Mouse (Mus musculus): ENCODE measurements around the gene Dbndd2. TPM values are rescaled to one million over a fixed set of nuclear protein-coding genes. Genes with fewer than 3 reads are reported as not detected.
A peak's percentile ranks its signal among the peaks of the same experiment; 100 is the strongest.

The Dbndd2 gene
- polyA plus RNA-seq (2015; fragmentation: Nextera tagmentation; extraction: Ambion mirVana): 12.0 and 13.8 TPM in 2 replicates

DNA sequence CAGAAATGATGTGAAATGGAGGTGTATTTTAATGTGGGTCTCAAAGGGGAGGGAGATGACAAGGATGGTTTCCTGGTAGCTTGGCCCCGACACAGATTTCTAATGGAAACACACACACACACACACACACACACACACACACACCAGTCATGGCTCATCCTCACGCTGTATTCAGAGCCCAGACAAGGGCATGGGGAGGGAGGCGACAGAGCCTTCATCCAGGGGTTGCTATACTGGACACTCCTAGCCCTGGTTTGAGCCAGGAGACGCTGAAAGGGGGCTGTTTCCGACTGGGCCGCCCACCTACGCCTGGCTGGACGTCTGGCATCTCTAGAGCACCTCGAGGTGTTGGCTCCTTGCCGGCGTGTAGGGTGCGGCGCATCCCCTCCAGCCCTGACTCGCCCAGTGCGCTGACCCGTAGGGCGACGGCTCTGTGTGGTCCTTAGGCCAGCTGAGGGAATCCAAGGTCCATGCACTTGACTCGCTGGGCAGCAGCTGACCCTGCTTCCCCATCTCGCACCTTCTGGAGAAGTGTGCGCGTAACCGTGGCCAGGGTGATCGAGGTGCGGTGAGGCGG is at the start of gene Dbndd2:
Gene Dbndd2 (plus strand): TSS at position 426 of the 577 bp plus-strand sequence.
- peak; percentile 79 for ATAC-seq (ENCODE audit: low FRiP score)
- H3K27me3 ChIP-seq: peaks cover 47% of the 10 kb centered on the region
- H3K9me3 ChIP-seq: no peaks in the 10 kb centered on the region
- H3K9ac ChIP-seq: peak within 1 kb of the TSS; percentile 79
- WGBS: under 1% methylated on average over 25 of the region's 26 CpGs
- H3K4me3 ChIP-seq: peak within 1 kb of the TSS; percentile 77
- peak within 1 kb of the TSS; percentile 100 for H3K4me2 ChIP-seq
- H3K4me1 ChIP-seq (replicated peaks): peaks cover 16% of the 10 kb centered on the region
- no peak within 1 kb of the TSS; the same call in 1 of the 2 replicates for H3K27ac ChIP-seq
- peaks cover 12% of the 10 kb centered on the region for H3K36me3 ChIP-seq

DNA sequence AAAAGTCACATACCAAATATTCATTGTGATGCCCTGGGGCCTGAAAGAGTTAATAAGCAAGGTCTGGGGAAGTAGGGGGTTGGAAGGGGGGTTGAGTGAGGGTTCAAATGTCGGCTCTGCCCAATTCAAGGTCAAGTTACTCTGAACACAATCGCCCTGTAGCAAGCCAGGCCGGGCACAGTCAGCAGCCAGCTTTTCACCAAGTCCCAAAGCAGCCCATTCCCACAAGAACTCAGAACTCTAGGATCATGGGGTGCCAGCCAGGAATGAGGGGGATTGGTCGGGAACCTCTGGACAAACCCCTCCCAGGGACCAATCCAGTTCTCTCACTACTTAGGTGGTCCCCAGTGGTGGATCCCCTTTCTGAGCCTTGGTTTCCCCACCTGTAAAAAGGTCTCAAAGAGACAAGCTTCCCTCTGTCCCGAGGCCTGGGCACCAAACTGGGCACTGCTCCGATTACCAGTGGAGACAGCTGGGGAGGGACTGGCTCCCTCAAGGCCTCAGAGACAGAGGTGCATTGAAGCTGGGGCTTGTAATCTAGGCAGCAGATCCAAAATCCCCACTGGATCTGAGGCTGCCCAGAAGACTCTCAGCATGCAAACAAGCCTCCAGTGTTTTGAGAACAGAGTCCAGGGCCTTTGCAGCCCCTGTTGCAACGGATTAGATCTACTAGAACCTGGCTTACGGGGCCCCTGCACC is 49.5 kb upstream of the Dbndd2 start:
- no peak for ATAC-seq (ENCODE audit: low FRiP score)
- Histone ChIP-seq H3K4me2 (no peak overlapping the region), H3K27ac (peak overlapping the region; percentile 35; the same call in 1 of the 2 replicates), H3K27me3 (peaks cover 12% of the 10 kb centered on the region), H3K9ac (no peak overlapping the region), H3K4me3 (no peak overlapping the region), H3K36me3 (no peaks in the 10 kb centered on the region), H3K9me3 (no peaks in the 10 kb centered on the region), H3K4me1 (replicated peaks) (peaks cover 10% of the 10 kb centered on the region; the same call in 1 of the 2 replicates)
- 26% methylated on average over 8 of the region's 8 CpGs for WGBS

DNA sequence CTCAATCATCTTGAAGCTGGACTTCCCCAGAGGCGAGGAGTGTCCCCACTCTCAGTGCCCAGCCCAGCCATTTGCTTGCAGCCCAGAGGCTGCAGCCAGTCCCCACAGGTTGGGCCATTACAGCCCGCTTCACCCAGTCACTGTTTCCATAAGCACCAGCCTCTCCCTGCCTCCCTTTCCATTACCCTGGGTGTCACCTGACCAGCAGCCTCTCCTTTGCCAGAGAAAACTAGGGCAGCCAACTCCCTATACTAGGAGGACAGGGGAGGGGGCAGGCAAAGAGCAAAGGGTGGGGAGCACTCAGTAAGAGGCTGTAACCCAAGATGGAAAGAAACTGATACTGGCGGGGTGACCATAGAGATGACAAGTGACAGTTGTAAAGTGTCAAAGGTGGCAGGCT is 48.9 kb upstream of the Dbndd2 start:
- H3K4me3 ChIP-seq: no peak overlapping the region
- no peak overlapping the region for H3K9ac ChIP-seq
- 56% methylated on average over 3 of the region's 3 CpGs for WGBS
- no peak overlapping the region for H3K4me2 ChIP-seq
- H3K9me3 ChIP-seq: no peaks in the 10 kb centered on the region
- H3K27ac ChIP-seq: no peak overlapping the region
- H3K4me1 ChIP-seq (replicated peaks): peaks cover 10% of the 10 kb centered on the region
- ATAC-seq (ENCODE audit: low FRiP score): no peak
- peaks cover 18% of the 10 kb centered on the region for H3K27me3 ChIP-seq
- no peaks in the 10 kb centered on the region for H3K36me3 ChIP-seq

DNA sequence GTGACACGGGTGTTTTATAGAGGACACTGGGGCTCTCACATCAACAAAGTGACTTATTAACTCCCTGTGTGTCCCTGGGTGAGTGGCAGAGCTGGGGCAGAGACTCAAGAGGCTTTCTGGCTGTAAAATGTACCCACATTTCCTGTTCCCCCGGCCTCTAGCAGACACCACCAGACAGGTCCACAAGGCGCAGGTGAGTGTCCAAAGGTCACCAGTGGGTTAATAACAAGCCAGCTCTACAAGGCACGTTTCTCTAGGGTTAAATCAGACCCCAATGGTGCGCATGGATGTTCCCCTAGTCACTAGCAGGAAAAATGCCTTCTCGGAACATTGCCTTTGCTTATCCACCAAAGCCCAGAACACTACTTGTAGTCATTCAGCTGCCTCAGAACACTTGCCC is 48.2 kb upstream of the Dbndd2 start:
- no peak overlapping the region for H3K9ac ChIP-seq
- 79% methylated on average over 6 of the region's 6 CpGs for WGBS
- H3K4me2 ChIP-seq: no peak overlapping the region
- ATAC-seq (ENCODE audit: low FRiP score): no peak
- no peaks in the 10 kb centered on the region for H3K9me3 ChIP-seq
- no peak overlapping the region for H3K27ac ChIP-seq
- H3K4me3 ChIP-seq: no peak overlapping the region
- peaks cover 26% of the 10 kb centered on the region for H3K27me3 ChIP-seq
- no peaks in the 10 kb centered on the region for H3K36me3 ChIP-seq
- peaks cover 13% of the 10 kb centered on the region for H3K4me1 ChIP-seq (replicated peaks)

DNA sequence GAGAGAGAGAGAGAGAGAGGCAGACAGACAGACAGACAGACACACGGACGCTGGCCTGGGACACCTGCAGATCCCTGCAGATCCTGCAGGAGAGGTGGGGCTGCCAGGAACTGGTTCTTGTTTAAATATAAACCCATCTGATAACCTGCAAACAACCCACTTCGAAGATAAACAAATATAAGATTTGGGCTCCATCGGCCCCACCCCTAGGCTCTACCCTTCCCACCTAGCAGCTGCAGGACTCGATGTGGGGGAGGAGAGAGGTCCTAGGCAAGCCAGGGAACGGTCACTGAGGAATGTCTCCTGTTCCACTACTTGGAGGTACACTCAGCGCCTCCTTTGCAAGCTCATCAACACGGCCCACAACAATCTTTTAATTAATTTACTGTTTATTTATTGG is 47.6 kb upstream of the Dbndd2 start:
- H3K27me3 ChIP-seq: peaks cover 27% of the 10 kb centered on the region
- ATAC-seq (ENCODE audit: low FRiP score): no peak
- no peak overlapping the region for H3K27ac ChIP-seq
- no peak overlapping the region for H3K9ac ChIP-seq
- no peak overlapping the region for H3K4me3 ChIP-seq
- no peaks in the 10 kb centered on the region for H3K36me3 ChIP-seq
- H3K4me1 ChIP-seq (replicated peaks): peaks cover 15% of the 10 kb centered on the region
- WGBS: 73% methylated on average over 8 of the region's 8 CpGs
- no peaks in the 10 kb centered on the region for H3K9me3 ChIP-seq
- H3K4me2 ChIP-seq: no peak overlapping the region

DNA sequence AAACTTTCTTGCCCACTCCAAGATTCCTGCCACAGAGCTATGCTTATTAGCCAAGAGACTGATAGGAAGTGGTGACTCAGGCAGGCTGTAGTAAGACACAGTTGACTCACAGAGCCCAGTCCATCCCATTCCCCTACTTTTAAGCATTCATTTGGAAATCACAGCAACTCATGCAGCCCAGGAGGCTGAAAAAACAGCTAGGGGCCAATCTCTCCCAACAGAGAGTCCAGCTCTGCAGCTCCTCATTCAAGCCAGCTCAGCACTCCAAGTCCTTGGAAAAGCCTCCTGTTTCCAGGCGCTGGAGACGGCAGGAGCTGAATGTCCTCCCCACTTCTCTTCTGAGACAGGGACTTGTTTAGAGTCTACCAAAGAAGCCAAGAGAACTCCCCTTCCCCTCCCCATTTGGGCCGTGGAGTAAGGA is 46.9 kb upstream of the Dbndd2 start:
- H3K9me3 ChIP-seq: no peaks in the 10 kb centered on the region
- no peak overlapping the region for H3K4me3 ChIP-seq
- WGBS: 65% methylated on average over 3 of the region's 3 CpGs
- ATAC-seq (ENCODE audit: low FRiP score): no peak
- H3K36me3 ChIP-seq: no peaks in the 10 kb centered on the region
- H3K9ac ChIP-seq: no peak overlapping the region
- no peak overlapping the region for H3K27ac ChIP-seq
- H3K4me1 ChIP-seq (replicated peaks): peaks cover 21% of the 10 kb centered on the region
- peaks cover 27% of the 10 kb centered on the region for H3K27me3 ChIP-seq
- H3K4me2 ChIP-seq: no peak overlapping the region

DNA sequence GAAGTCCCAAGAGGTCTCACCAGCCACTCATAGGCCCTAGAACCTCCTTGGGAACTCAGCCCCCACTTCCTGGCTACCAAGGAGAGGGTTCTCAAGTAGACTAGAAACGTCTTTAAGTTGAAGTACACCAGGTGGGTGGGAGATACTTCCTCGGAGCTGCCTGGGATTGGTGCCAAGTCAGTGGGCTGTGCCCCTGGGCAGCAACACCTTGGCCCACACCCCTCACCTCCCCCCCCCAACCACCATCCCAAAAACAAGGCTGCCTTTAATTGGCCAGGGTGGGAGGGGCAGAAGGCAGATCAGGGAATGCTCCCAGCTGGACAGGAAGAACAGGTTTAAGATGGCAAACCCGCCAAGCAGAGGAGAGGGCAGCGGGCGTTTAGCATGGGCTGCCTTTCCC is 45.6 kb upstream of the Dbndd2 start:
- no peaks in the 10 kb centered on the region for H3K9me3 ChIP-seq
- ATAC-seq (ENCODE audit: low FRiP score): no peak
- H3K4me1 ChIP-seq (replicated peaks): peaks cover 21% of the 10 kb centered on the region
- peaks cover 27% of the 10 kb centered on the region for H3K27me3 ChIP-seq
- no peak overlapping the region for H3K27ac ChIP-seq
- no peak overlapping the region for H3K9ac ChIP-seq
- WGBS: 87% methylated on average over 5 of the region's 5 CpGs
- no peak overlapping the region for H3K4me2 ChIP-seq
- H3K36me3 ChIP-seq: no peaks in the 10 kb centered on the region
- H3K4me3 ChIP-seq: no peak overlapping the region

DNA sequence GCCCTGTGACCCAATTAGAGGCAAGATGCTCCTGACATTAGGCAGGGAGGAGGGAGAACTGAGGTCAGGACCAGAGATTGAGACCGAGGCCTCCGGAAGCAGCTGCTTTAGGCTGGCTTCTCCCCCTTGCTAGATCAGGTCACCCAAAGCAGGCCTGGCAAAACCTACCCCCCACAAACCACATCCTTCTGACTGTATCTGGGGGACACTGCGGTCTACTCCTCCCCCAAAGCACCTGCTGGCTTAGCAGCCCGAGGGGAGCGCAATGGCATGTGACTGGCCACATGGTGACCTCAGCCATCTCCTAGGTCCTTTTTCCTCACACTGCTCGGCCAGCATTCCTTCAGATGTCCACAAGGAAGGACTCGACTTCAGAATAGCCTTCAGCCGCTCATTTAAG is 44.8 kb upstream of the Dbndd2 start:
- H3K27me3 ChIP-seq: peaks cover 27% of the 10 kb centered on the region
- H3K4me2 ChIP-seq: peak overlapping the region; percentile 89; the same call in 1 of the 2 replicates

DNA sequence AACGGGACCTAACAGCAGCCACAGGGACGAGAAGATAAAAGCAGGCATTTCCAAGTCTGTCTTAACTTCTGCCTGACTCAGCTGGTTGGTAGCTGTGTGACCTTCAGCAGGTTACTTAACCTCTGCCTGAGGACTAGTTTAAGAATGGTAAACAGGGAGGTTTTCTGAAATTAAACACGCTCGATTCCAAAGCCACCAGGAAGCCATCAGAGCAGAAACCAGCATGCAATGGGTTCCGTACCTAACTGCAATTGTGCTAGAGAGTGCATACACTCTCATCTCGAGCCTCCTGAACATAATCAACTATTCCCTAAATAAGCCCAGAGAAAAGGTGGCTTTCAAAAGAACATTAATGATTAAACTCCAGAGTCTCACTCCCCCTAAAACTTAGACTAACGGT is 44.2 kb upstream of the Dbndd2 start:
- H3K9ac ChIP-seq: 0 out of 2 replicates have a peak overlapping the region, but pooled peaks have one; percentile 67
- no peaks in the 10 kb centered on the region for H3K9me3 ChIP-seq
- no peaks in the 10 kb centered on the region for H3K36me3 ChIP-seq
- H3K27me3 ChIP-seq: peaks cover 27% of the 10 kb centered on the region
- peaks cover 21% of the 10 kb centered on the region for H3K4me1 ChIP-seq (replicated peaks)
- peak overlapping the region; percentile 89 for H3K4me2 ChIP-seq
- WGBS: 23% methylated on average over 7 of the region's 7 CpGs
- no peak for ATAC-seq (ENCODE audit: low FRiP score)
- peak overlapping the region; percentile 48; the same call in 1 of the 2 replicates for H3K4me3 ChIP-seq
- H3K27ac ChIP-seq: no peak overlapping the region

More for the DNA sequence above, 44.8 kb upstream of the Dbndd2 start:
- Histone ChIP-seq H3K36me3 (no peaks in the 10 kb centered on the region), H3K9ac (no peak overlapping the region), H3K4me3 (no peak overlapping the region), H3K27ac (no peak overlapping the region), H3K9me3 (no peaks in the 10 kb centered on the region), H3K4me1 (replicated peaks) (peaks cover 21% of the 10 kb centered on the region)
- WGBS: 42% methylated on average over 8 of the region's 8 CpGs
- no peak for ATAC-seq (ENCODE audit: low FRiP score)

DNA sequence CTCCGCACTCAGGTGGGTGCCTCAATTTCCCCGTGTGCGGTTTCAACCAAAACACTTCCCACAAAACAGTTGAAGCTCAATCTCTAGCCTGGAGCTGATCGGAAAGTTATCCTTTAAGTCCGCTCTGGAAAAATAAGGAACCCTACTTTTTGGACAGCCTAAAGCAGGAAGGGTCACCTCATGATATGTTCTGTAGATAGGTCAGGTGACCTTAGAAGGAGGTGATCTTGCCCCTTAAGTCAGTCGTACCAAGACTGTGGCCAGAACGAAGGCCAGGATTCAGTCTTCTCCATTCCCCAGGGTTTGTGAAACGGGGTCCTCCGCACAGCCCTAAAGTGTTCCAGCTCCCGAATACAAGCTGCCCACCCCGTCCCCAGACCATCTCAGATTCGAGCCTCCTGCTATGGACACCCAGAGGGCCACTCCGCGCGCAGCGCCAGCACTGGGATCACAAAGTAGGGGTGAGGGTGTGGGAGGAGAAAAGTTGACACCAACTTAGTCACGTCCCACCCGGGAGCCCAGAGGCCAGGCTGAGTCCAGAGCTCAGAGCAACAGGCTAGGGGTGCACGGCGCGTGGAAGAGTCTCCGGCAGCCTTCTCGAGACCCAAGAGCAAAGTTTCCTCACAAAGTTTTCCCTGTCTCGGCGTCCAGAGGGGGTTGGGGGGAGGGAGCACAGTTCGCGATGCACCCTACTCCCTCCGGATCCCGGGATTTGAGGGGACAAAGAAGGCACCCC is 43.4 kb upstream of the Dbndd2 start:
- peaks cover 27% of the 10 kb centered on the region for H3K27me3 ChIP-seq
- peak overlapping the region; percentile 48 for H3K4me3 ChIP-seq
- H3K9me3 ChIP-seq: no peaks in the 10 kb centered on the region
- no peak overlapping the region for H3K27ac ChIP-seq
- 2% methylated on average over 29 of the region's 29 CpGs for WGBS
- H3K4me2 ChIP-seq: peak overlapping the region; percentile 89
- H3K4me1 ChIP-seq (replicated peaks): peaks cover 21% of the 10 kb centered on the region
- ATAC-seq (ENCODE audit: low FRiP score): peak; percentile 68
- H3K9ac ChIP-seq: peak overlapping the region; percentile 67
- no peaks in the 10 kb centered on the region for H3K36me3 ChIP-seq

DNA sequence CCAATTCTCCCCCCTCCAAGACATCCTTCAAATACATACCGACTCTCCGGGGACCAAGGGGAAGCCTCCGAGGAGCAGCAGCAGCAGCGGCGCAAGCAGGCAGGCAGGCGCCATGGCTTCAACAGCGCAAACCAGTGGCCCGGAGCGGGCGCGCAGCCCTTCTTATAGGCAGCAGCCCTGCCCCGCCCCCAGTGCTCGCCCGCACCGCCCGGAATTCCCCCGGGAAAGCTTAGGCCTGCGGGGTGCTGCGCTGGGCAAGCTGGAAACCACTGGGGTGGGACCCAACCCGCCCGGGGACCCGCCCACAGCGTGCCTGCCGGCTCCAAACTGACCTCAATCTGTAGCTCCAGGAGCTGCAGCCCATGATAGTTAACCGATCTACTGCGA is 42.9 kb upstream of the Dbndd2 start:
- H3K9ac ChIP-seq: peak overlapping the region; percentile 67
- H3K36me3 ChIP-seq: no peaks in the 10 kb centered on the region
- H3K9me3 ChIP-seq: no peaks in the 10 kb centered on the region
- H3K4me3 ChIP-seq: peak overlapping the region; percentile 48
- peak overlapping the region; percentile 89 for H3K4me2 ChIP-seq
- WGBS: 0% methylated on average over 26 of the region's 26 CpGs
- ATAC-seq (ENCODE audit: low FRiP score): peak; percentile 86
- H3K4me1 ChIP-seq (replicated peaks): peaks cover 21% of the 10 kb centered on the region
- H3K27me3 ChIP-seq: peaks cover 27% of the 10 kb centered on the region
- no peak overlapping the region for H3K27ac ChIP-seq

DNA sequence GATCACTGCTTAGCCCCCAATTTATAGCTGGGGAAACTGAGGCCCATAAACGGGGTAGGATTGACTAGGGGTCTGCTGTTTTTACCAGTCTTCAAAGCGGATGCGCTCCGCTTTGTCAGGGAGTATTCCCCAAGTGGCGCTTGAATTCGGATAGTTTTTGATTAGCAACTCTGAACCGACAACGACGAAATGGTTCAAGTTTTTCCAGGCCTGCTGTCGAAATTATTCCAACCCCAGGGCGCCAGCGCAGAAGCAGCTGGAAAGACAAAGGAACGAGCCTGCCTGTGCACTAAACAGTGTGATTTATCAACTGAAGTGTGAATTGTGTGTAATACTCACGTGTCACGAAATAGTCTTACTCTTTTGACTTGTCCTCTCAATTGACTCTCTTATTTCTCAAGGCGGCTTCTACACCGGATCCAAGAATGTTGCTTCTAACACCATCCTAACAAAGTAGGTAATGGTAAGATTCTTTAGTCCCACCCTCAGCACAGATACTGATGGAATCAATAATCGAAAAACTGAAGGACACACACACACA is 42.4 kb upstream of the Dbndd2 start, which contains the start of gene Sdc4:
Gene Sdc4 (minus strand): TSS at position 428 of the 541 bp plus-strand sequence.
- H3K36me3 ChIP-seq: no peaks in the 10 kb centered on the region
- H3K4me3 ChIP-seq: peak within 1 kb of the TSS; percentile 48
- peak within 1 kb of the TSS; percentile 89 for H3K4me2 ChIP-seq
- ATAC-seq (ENCODE audit: low FRiP score): no peak; the same call in 1 of the 2 replicates
- peaks cover 27% of the 10 kb centered on the region for H3K27me3 ChIP-seq
- H3K9me3 ChIP-seq: no peaks in the 10 kb centered on the region
- WGBS: 6% methylated on average over 18 of the region's 18 CpGs
- no peak within 1 kb of the TSS for H3K27ac ChIP-seq
- H3K4me1 ChIP-seq (replicated peaks): peaks cover 21% of the 10 kb centered on the region
- H3K9ac ChIP-seq: peak within 1 kb of the TSS; percentile 67

Measured in hindbrain, embryonic 13.5 days (tissue).